Mouse (Mus musculus) megakaryocyte, embryonic 14.5 days (primary cell): ENCODE measurements around the gene Arnt.
"Not testable (repeated sequence)": the region's sequence is repeated elsewhere in the genome, so short reads cannot be mapped to it uniquely, and the experiment has no call there.

Experiments
- FLI1 ChIP-seq: IDR thresholded peaks from 2 replicates; pipeline ENCODE4 v1.6.1; 2012; ENCODE audit warnings: low read length, inconsistent platforms, mixed read lengths
- GATA1 ChIP-seq: IDR thresholded peaks from 3 replicates; pipeline ENCODE4 v1.6.1; 2012; ENCODE audit warnings: mixed read lengths, low read length, inconsistent platforms, borderline replicate concordance

GRCm38 (mm10) chr3:95438636-95439035 is 4.4 kb downstream of the Arnt start:
- not testable (repeated sequence) for TF ChIP-seq GATA1, FLI1
